Mouse (Mus musculus) R1 (cell line): ENCODE data around the gene Cradd.

ENCODE experiments used
- DNase-seq: peaks from one replicate; pipeline ENCODE4 v3.0.0-alpha.2; 2018; ENCODE audit warnings: low read depth, low spot score

The Cradd gene

DNA sequence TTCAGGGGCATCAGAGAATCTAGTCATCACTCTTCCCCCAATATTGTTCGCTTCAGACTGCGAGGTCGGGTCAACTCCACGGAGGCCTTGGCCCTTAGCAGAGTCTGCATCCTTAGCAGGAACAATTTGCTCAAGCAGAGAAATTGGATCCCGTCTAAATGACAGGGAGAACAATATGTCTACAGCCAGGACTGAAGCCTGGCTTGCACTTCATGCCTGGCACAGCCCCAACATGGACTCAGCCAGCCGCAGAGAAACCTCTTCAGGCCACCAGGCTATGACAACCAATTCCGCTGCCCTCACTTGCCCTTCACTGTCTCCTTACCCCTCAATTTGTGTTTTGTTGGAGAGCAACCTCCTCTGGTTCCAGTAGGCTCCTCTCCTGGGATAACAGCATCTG, 123.6 kb downstream of the Cradd start:
- DNase-seq: no peak

DNA sequence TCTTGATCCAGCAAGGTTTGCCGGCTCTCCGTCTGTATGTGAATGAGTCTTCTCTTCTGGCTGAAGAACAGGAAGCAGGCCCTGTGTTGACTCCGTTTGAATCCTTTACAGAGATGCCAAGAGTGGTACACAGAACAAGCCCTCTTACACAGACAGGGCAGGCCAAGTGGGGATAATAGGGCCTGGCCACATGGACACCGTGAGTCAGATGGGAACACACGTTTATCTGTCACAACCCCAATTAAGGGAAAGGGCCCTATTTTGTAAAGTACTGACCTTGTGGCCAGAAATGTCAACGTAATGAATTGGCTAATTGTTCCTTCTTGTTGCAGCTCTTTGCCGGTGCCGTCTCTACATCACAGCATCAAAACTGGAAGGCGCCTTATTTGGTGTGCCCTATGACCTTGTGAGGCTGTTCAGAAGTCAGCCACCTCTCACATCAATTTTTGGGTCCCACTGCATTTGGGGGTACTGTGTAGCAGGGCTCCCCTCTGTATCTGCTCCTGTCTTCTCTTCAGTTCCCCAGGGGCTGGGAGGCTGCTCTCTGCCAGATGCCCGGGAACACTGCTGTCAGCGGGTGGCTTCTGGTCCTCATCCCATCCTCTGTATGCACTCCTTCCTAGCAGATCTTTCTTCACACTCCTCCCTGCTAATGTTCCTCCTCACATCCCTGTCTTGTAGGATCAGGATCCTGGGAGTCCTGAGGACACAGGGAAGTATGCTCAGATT, 124.2 kb downstream of the Cradd start:
- DNase-seq: no peak

DNA sequence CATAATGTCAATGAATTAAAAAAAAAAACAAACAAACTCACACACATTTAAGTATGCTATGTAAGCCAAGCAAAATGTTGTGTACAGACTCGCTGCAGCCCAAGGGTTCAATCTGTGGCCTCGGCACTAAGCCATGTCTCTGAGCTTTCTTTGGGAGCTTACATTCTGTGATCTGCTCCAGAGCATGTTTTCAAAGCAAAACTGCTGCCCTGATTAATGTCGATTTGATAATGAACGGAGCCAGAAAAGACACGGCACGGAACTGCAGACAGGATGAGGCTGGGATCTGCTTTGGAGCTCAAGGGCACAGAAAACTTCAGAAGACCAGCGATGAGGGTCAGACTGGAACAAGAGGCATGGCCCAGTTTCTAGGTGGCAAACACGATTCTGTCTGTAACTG, 126.6 kb downstream of the Cradd start:
- DNase-seq: no peak

DNA sequence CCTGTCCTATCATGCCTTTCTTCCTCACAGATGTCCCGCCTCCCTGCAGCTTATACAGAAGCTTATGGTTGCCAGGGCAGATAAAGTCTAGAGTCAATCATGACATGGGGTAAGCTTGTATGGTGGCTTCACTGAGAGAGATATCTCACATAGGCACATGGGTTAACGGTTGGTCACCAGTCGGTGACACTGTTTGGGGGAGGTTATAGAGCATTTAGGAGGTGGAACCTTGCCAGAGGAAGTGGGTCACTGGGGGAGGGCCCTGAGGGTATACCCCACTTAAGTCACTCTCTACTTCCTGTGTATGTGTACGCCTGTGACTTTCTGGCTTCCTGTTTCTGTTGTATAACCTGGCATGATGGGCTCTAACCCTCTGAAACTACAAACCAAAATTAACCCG, 128.2 kb downstream of the Cradd start:
- DNase-seq: no peak

DNA sequence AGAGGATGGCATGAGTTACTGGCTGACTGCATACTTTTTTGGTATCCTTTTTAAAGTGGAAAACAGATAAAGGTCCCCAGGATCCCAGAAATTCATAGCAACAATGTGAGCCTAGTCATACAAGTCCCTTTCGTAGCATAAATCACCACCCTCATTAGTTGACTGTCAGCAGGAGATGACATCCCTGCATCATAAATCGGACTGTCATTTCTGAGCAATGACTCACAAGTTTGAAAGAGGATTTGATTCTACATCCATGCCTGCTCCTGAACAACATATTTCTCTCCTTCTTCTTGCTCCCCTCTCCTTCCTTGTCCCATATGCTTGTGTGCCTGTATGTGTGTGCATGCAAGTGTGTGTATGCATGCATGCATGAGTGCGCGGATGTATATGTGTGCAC, 129.2 kb downstream of the Cradd start:
- no peak for DNase-seq

DNA sequence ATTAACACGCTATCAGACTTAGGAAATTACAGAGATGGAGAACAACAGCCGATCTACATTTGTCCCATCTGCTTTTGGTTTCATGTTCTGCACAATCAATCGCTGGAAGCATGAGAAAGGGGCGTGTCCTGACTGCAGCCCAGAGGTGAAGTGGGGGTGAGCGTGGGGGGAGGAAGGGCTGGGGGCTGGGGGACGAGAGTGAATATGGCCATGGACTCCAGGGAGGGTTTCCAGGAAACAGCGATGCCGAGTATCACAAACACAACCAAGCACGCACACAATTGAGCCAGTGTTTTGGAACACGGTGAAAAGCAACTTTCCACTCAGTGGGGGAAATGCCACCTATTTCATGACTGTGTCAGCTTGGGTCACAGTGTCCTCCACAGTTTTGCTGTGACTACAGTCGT, 130.1 kb downstream of the Cradd start:
- DNase-seq: no peak

DNA sequence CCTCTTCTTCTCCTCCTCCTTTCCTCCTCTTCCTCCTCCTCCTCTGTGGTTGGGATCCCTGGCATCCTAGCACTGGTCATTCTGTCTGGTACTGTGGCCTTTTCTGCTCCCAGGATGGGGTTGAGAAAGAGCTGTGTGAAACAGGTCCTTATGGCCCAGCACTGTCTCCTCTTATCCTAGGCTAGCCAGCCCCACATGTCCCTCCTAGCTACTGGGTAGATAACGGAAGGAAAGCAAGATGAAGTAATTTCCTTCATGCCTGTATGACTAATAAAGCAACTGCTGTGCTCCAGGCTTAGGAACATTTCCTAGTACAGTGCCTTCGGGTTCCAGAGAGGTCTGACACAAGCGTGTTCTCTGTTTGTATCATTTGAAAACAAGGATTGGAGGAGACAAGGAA, 132.1 kb downstream of the Cradd start:
- DNase-seq: no peak

DNA sequence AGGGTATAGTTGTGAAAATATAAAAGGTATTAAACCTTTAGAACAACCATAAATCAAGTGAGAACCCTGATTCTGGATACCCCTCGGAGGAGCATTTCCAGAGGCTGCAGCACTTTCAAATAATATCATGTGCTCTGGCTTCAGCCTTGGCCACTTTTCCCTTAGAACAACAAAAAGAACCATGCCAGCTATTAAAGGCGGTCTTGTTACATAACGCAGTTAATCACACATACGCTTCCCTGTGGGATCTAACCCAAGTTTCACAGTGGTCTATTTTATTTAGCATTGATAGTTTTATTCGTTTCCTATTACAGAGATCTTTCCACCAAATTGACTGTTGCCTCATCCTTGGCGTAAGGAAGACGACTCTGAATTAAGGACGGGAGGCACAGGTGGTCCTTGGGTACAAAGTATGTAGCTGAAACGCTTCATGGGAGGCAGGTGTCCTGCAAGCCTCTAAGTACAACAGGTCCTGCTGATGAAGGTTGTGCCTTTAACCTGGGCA, 132.7 kb downstream of the Cradd start:
- DNase-seq: no peak

DNA sequence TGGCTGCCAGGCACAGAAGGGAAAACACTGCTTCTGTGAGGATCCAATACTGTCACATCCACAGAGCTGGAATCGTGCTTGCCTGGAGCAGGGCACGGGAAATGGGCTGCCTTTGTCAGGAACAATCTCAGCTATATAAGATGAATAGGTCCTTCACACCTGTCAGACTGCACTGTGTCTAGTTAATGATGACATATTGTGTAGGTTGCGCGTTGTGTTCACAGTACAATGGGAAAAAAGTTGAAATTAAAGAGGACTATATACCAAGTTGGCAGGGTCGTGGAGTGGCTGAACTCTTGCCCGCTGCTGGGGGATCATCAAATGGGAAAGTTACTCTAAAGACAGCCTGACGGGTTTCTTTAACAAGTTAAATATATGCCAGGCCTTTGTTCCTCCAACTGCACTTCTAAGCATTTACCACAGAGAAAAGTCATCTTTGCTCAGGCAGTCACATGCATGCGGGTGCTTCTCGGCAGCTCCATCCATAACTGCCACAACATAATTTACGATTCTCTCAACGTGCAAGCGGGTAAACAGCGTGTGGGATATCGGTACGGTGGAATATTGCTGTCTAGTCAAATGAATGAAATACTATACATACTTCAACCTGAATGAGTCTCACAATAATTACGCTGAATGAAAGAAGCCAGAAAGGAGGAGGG, 134.3 kb downstream of the Cradd start:
- DNase-seq: no peak

DNA sequence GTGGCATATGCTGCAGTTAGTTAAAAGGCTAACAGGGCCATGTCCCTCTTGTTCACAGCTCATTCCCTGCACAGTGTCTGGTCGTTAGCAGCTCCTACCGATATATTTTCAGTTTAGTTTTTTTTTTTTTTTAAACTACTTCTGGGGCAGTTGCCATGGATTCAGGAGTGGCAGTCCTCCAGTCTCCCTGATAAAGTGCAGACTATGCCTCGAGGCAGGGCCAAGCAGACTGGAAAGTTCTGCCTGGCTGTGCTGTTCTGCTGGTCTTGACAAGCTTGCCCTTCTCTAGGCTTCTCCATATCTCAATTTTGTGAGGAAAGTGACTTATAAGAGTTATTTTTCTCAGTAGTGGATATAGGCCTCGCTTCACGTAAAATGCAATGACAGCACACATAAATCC, 139.7 kb downstream of the Cradd start:
- no peak for DNase-seq

DNA sequence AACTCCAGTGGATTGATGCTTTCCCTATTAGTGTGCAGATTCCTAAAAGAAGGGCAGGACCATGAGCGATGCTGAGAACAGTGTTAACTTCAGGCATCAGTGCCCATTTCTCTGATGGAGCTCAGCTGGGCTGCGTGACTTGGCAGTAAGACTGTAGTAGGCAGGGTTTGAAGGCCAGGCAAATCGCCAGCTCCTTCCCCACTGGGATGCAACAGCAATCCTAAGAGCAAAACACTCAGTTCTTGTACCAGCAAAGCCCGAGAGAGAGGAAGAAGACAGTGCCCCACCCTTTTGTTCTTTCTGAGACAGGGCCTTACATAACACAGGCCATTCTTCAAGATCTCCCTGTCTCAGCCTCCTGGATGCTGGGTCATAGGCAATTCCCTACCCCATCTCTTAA, 140.9 kb downstream of the Cradd start:
- DNase-seq: no peak

DNA sequence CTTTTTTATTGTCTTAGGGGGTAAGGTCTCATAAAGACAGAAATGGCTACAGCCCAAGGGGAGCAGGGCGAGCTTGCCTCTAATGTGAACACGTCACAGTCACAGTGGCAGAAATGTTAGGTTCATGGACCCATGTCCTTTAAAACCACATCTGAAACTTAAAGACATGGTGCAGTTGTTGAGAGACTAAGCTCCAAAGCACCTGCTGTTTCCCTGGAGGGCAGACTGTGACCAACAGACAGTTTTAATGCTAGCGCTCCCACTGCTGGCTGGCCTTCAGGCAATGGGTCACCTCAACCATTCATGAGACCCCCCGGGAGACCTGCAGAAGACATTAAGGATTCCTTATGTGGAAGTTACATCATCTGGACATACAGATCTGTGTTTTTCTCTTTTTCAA, 141.5 kb downstream of the Cradd start:
- no peak for DNase-seq

DNA sequence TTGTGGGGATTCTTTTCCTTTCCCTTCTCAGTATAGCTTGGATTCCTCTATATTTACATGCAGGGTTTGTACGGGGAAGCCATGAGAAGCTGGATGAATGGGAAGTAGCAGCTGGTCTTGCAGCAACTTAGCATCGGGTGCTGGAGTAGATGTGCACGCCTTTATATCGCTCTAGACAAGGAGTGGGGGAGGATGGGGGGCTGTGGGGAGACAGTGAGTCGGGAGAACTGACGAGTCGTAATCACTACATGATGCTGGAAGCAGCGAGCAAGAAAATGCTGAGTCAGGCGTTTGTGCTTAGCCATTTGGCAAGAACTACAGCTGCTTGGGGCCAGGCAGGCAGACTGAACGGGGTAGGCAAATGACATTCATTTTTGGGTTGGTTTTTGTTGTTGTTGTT, 142.4 kb downstream of the Cradd start:
- no peak for DNase-seq

DNA sequence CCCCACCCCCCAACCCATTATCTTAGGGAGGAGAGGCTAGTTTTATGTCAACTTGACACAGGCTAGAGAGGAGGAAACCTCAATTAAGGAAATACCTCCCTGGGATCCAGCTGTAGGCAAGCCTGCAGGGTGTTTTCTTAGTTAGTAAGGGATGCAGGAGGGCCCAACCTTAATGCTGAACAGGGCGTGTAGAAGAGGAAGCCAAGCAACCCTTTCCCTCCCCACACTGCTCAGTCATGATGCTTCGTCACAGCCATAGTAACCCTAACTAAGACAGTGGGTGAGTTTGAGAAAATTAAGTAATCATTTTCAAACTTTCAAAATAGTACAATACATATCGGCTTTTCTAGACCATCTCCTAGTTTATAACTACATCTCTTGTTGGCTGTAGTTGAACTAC, 143.0 kb downstream of the Cradd start:
- DNase-seq: no peak

DNA sequence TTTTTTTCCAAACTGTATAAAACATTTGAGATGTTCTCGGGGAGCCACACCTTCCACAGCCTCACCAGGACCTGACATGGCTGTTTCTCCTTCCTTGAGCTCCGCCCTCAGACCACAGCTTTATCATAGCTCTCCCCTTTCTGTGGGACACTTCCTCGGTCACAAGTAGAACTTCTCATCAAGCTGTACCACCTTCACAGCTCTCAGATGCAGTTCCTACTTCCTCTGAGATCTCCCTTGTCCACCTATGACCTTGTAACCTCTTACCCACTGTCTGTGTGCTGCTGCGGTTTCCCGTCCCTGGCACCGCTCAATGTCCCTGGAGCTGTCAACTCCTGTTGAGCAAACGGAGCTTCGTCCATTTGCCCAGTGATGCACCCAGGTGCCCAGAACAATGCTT, 143.8 kb downstream of the Cradd start:
- no peak for DNase-seq

DNA sequence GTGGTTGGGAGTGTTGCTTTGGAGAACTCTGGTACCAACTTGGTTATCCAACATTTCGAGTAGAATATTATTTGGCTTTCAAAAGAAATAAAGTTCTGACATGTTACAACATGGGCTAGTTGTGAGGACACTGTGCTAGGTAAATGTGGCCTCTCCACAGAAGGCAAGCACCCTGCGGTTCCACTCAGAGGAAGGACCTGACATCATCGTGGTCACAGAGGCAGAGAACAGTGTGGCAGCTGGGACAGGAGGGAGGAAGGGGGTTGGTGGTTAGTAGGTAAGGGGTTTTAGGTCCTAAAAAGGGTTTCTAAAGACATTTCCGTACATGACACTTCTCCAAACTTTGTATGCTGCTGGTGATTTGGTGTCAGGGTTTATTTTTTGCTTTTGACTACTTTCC, 145.1 kb downstream of the Cradd start:
- DNase-seq: no peak

DNA sequence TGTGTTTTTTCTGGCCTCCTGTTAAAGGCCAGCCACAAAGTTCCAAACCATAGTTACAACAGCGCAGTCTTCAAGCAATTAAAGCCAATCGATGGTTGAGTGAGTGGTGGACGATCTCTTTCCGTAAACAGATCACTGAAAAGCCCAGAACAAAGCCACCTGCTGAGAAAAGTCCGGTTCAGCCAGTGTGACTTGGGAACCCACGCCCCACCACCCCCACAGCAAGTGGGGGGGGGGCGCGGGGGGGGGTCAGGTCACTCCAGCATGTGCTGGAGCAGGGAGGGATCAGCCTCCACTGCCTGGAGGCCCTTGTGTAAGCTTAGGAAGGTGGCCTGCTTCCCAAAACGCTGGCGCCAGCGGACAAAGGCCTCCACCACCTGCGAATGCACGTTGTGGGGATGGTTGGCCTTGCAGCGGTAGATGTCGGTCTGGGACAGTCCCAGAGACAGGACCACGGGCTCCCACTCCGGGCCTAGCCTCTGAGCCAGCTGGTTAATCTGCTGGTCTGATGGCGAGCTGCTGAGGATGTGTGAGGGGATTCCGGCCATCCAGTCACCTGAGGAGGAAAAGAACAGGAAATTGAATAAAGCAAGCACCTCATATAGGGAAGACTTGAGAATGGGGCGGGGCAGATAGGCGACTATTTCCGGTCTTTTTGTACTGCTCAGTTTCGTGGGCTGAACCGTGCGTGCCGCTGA, 148.4 kb downstream of the Cradd start:
- peak; percentile 91 for DNase-seq

DNA sequence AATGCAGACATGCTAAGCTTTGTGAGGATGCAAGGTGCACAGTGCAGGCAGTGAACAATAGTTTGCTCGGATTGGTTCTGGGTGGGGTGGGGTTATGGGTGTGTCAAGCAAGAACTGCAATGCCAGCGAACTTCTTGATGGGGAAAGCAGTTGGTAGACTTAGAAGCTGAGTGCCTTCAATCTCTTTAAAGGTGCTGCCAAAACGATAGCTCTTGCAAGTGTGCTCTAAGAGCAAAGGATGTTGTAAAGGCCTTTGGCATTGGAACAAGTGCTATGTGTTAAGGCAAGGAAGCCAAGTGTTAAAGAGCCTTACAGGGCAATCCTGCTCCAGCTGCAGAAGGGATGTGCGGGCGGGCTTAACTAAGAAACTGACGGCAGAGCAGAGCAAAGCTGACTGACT, 149.7 kb downstream of the Cradd start:
- DNase-seq: peak; percentile 58

DNA sequence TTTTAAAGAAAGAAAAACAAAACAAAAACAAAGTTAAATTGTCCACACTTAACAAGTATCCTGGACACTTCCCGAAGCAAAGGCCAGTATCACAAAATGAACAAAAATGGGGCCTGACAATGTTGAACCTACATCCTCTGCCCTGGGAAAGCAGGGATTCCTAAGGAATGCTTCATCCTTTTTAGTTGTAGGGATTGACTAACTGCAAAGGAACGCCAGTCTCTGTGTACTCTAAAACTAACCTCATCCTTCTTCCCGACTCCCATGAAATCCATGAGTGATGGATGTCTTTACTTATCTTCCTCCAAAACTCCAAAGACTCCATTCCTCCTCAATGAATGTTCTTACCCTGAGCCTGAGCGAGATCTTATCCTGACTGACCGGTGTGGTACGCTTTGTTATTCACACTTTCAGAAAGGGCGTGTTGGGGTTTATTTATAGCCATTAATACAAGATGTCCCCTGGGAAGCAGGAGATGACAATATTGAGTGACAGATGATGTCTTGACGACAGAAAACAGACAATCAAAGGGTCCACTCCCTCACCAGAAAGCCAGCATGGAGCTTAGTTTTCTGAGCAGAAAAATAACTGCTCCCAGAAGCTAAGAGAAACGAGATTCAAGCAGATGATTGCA, 153.1 kb downstream of the Cradd start:
- DNase-seq: no peak

DNA sequence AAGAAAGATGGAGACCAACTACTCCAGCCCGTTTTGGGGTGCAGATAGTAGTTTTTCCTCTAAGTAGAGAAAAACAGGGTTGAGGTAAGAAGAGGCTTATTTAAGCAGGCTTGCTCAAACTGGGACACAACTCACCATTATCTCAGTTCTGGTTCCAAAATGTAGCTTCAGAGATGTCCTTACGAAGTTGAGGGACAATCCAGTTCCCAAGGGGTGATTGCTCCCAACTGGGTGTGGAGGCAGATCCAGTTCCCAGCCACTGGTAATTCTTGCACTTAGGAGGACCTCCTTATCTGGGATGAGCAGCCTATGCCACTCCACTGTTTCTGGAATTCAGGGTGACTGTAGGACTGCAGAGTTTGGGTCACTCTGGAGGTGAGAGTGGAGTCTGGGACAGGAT, 159.0 kb downstream of the Cradd start:
- no peak for DNase-seq

DNA sequence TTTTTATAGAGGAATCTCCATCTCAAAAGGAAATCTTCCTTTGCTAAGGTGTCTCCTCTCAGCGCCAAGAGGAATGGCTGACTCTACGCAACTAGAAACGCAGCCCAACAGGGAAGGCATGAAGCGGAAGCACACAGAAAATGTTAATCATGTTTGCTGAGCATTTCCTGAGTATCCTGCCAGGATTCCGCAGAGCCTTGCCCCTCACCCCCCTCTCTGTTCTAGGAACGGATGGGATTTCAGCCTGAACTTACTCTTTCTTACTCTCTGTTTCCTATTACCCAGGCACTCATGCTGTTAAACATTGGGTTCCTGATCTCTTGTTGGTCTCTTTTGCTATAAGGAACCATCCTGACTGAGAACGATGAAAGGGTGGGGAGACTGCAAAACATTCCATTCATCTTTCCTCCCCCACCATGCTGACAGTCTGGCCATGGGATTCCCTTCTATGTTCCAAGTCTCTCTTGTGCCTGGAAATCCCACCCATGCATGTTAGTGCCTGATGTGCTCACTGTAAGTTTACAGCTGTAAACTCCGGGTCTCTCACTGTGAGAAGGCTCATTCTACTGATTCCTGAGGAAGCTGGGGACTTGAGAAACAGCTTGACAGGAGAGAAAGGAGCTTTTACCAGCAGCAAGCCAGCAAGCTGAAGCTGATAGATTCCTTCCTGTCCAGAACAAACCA, 161.1 kb downstream of the Cradd start:
- DNase-seq: peak; percentile 74
